Mouse (Mus musculus) embryo, embryonic 10.5 days (tissue): ENCODE results near the gene Herc3.
"Not testable (repeated sequence)": the region's sequence is repeated elsewhere in the genome, so short reads cannot be mapped to it uniquely, and the experiment has no call there.

Experiments used
- DNase-seq: peaks from one replicate; pipeline ENCODE4 v3.0.0-alpha.2; 2015; ENCODE audit warnings: low spot score

Gene Herc3

DNA sequence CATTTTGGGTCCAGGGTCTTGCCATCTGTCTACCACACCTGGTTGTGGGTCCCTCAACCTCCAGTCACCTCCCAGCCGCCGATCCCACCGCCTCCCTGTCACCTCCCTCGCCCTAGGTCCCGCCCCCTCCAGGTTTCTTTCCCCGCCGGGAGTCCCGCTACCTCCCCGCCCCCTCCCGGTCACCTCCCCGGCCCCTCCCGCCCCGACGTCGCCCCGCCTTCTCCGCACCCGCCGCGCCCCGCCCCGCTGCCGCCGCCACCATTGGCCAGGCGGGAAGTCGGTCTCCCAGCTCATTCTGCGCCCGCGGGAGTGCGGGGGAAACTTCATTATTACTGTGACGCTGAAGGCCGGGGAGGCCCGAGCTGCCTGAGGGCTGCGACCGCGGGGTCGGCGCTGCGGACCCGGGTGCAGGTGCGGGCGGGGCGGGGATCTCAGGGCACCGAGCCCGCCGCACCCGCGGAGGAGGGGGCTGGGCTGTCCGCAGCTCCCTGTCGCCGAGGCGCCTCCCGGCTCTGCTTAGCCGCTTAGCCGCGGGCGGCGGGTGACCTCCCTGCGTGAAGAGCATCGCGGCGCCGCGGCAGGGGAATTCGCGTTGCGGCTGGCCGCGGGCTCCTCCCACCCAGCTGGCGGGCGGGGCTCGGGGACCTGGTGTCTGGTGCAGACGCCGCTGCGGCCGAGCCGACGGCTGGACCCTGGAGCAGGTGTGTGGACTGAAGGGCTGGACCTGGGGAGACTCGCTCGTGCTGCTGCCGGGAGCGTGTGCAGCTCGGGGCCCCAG is at the start of gene Herc3:
TSS of gene Herc3 (plus strand) at position 234 of the 778 bp plus-strand sequence.
- peak; percentile 75 for DNase-seq

DNA sequence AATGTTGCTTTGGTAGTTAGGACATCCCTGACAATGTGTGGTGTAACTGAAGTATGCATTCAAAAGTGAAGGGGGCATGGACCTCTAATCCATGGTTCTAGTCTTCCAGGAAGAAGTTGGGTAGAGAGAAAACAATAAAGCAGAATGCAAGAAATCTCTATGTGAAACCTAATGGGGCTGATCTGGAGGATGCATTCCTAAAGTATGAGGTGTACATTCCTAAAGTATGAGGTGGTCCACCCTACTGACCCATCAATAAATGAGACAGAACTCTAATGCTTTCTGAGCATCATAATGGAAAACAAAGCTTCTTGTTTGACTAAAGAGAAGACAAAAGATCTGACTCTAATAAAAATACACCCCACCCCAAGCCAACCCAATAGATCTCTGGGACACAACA is 29.9 kb upstream of the Herc3 start:
- DNase-seq: no peak

- DNase-seq: no peak
These were observed 16.9 kb upstream of the Herc3 start for GRCm38 (mm10) chr6:58814381-58814780.

- not testable (repeated sequence) for DNase-seq
These were observed 14.2 kb upstream of the Herc3 start for GRCm38 (mm10) chr6:58817037-58817436.

- DNase-seq: no peak
These were observed 5.6 kb upstream of the Herc3 start for GRCm38 (mm10) chr6:58825619-58826018.

- DNase-seq: no peak
These were observed 5.2 kb upstream of the Herc3 start for GRCm38 (mm10) chr6:58826089-58826488.

- DNase-seq: no peak
These were observed 2.7 kb upstream of the Herc3 start for GRCm38 (mm10) chr6:58828582-58828981.

GRCm38 (mm10) chr6:58830840-58831231 is 429 bp upstream of the Herc3 start:
- DNase-seq: no peak

DNA sequence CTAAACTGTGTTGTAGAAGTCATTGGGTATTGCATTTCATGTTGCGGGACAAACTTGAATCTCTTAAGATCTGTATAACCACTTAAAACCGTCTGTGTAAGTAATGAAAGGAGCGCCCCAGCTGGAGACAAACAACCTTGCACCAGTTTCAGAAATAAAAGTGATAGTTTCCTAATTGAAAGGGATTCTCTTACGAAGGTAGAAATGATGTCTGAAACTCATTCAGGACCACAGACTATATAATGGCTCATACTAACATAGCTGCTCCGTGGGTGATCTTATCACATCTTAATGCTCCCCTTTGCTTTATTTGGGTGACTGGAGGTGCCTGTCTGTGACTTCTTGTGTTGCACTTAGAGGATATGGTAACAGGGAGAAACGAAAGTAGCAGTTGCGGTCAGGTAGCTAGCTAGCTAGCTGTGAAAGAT is 1.3 kb downstream of the Herc3 start:
- DNase-seq: peak; percentile 28

DNA sequence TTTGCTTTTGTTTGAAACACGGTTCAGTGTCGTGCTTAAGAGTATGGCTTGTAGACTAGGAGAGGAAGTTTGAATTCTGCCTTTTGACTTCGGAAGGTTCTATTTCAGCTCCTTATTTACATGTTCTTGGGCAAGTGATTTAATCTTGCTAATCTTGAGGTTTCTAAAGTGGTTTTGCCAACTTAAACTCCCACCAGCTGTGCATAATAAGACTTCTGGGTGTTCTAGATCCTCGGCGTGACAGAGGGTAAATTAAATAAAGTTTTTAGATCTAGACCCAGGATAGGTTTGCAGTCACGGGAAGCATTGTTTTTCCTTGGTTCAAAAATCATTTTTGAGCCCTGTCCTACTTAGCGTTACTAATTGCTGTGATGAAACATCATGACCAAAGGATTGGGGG is 3.2 kb downstream of the Herc3 start:
- no peak for DNase-seq

GRCm38 (mm10) chr6:58835591-58835990 is 4.3 kb downstream of the Herc3 start:
- no peak for DNase-seq

GRCm38 (mm10) chr6:58836476-58836875 is 5.2 kb downstream of the Herc3 start:
- DNase-seq: no peak

DNA sequence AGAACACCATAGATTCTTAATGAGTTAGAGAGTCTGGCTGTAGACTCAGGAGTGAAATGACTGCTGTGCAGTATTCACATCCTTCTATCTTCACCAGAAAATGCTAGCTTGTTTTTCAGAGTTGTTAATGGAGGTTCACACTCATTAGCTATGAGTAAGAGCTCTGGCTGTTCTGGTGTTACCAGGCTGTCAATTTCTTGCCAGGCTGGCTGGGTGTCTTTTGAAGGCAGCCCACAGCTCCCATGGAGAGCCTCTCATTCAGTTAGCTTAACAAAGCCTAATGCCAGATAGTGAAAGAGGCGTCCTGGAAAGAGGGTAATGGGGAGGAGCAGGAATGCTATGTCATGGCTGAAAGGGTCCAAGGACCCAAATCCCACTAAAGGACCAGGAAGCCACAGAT is 6.7 kb downstream of the Herc3 start:
- peak; percentile 15 for DNase-seq

DNA sequence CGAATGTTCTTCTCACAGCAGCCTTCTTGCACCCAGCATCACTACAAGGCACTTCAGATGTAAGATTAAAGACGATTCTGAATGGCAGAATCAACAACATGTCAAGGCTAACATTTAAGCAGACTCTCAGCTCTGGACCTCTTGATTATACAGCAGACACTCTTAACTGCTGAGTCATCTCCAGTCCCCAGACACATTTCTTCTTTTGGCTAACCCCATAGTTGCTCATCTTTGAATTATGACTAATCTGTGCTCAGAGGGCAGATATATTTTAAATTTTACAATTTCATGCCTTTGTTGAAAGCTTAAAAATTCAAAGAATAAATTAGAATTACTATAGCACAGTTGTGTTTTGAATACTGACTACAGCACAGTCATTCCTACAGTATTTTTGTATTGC is 9.9 kb downstream of the Herc3 start:
- DNase-seq: no peak

- DNase-seq: peak; percentile 9
These were observed 10.9 kb downstream of the Herc3 start for GRCm38 (mm10) chr6:58842186-58842585.

DNA sequence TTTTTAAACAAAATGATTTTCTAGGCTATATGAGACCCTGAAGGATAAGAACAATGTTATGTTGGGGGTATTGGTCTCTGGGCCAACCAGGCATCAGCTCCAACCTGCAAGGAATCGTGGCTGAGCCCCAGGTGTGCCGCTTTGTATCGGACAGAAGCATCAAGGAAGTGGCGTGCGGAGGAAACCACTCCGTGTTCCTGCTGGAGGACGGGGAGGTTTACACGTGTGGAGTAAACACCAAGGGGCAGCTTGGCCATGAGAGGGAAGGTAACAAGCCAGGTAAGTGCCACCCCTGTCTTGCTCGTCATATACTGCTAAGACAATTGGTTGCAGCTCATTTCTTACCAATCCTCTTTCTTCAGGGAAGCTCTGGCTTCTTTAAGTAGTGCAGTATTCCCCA is 12.3 kb downstream of the Herc3 start:
- no peak for DNase-seq

DNA sequence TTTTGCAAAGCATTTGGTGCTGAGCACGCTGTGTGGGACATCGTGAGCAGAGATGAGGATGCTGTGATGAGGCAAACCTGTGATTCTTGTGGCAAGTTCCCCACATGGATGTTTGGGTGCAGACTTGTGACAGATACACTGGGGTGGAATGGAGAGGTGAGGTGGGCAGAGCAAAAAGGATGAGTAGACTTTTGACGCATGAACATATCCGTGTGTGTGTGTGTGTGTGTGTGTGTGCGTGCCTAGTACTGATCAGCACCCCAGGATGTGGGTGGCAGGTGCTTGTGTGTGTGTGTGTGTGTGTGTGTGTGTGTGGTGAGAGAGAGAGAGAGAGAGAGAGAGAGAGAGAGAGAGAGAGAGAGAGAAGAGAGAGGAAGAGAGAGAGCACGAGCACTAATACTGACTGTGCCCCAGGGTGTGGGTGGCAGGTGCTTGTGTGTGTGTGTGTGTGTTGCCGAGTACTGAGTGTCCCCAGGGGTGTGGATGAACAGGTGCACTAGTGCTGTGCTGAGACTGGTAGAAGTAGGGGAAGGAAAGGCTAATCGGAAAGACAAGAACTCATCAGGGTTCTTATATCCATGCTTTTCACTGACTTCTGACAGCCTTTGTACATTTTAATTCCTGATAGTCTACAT is 13.0 kb downstream of the Herc3 start:
- no peak for DNase-seq

DNA sequence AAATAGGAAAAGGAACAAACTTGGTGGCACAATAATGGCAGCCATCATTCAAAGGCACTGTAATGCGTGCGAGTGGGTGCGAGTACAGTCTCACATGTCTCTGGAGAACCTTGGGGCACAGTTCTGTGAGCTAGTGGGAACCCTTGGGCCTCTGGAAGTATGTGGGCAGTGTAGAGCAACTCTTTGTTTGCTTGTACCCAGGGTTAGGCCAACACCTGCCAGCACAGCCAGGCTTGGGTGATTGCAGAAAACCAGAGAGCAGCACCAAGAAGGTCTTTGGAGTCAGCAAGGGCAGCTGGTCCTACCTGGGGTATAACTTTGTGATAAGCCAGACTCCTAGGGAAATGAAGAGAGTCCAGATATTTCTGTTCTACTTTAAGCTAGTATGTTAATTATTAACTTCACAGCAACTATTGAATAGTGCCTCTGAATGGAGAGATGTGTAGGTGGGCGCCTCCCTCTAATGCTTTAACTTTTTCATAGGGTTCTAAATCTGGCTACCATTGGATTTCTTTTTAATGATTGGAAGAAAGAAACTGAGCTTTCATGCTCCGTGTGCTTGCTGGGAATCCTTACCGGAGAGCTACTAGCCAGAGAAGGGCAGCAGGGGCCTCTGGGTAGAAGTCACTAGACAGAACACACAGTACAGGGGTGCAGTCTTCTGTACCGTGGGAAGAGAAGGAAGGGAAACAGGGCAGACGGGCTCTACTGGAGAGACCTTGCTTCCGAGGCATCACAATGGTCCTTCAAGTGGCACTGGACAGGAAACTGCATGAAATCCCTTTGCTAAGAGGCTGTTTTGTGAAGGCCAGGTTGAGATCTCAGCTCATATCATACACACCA is 15.8 kb downstream of the Herc3 start:
- DNase-seq: no peak

DNA sequence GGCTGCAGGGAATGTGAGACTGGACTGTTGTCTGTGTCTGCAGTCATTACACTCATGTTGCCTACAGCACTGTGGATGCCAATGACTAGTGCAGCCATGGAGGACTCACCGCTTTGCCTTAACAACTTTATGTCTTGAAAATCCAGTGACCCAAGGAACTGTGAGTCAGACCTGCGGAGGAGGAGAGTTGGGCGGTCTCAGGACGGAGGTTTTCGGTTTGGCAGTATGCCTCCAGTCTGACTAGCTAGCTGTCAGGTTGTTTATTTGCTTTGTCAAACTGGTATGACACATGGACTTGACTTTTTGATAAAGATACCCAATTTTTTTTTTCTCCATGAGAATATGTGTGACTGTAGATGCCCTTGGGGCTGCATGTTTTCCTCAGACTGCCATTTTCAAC is 16.6 kb downstream of the Herc3 start:
- DNase-seq: no peak

- DNase-seq: no peak
These were observed 18.1 kb downstream of the Herc3 start for GRCm38 (mm10) chr6:58849356-58849755.

DNA sequence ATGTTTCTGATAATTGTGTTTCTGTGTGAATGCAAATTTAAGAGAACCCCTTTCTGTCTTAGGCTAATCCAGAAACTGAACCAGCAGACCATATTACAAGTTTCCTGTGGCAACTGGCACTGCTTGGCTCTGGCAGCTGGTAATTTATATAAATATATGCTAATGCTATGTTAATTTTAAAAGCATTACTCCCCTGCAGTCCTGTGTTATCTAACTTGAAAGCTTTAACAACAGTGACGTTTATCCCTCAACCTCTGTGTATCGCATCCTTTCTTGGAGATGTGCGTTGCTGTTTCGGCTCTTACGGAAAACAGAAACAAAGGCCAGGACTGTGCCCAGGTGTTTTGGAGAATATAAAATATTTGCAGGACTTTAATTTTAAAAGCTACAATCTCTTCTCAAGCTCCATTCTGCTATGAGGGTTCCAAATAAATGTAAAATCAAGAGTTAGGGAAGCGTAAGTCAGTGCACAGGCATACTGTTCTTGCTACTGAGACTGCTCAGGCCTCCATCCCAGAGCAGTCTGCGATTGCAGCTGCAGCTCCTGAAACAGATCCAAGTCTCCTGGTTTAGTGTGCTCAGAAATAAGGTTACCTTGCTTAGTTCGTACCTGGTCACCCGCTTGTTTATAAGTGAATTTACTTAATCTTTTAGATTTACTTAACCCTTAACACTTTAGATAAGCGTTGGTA is 24.6 kb downstream of the Herc3 start:
- DNase-seq: no peak

DNA sequence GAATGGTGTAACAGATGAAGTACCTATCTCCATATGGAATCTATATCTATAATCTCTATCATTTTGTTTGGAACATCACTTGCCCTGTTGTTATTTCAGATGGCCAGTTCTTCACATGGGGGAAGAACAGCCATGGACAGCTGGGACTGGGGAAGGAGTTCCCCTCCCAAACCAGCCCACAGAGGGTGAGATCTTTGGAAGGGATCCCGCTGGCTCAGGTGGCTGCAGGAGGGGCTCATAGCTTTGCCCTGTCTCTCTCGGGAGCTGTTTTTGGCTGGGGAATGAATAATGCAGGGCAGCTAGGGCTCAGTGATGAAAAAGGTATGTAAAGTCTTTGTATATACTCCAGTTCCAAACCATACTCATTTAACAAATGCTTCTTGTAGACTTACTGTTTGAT is 25.2 kb downstream of the Herc3 start:
- no peak for DNase-seq
